Mouse (Mus musculus): Measurements from ENCODE around the gene Selenom. TPM values are rescaled to one million over a fixed set of nuclear protein-coding genes. Genes with fewer than 3 reads are reported as not detected.

Gene Selenom
- polyA plus RNA-seq, 1 experiment from 2014 or later: 129 TPM

DNA sequence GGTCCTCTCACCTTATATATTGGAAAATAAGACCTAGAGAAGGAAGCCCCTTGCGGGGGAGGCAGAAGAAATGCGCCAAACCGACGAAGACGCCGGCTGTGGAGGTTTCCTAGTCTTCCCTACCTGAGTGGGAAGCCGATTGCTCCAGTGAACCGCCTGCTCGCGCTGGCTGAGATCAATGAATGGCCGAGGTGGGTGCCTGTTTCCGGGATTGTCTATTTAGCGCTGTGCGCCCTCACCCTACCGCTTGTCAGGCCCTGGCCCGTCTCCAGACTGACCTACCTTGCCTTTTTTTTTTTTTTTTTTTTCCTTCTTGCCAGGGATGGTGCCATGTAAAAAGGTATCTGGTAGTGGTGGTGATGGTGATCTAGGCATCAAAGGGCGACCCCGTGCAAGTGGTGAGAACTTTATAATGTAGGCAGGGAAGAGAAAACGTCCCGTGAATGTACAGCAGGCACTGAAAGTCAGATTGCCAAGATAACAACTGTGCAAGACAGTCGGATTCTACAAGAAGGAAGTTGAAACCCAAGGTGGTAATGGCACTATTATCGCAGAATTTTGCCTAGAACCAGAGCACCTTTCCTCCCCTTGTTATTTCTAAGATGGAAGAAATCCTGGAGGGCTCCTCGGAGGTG lies 26.1 kb downstream of the Selenom start, which contains the start of gene Smtn:
Gene Smtn, minus strand, starts transcription at position 162 of the 635 bp plus-strand sequence.
- Histone ChIP-seq H3K9ac (no peak within 1 kb of the TSS), H3K4me3 (peak within 1 kb of the TSS; percentile 71), H3K36me3 (peaks cover 6% of the 10 kb centered on the region; the same call in 1 of the 2 replicates), H3K4me2 (peak within 1 kb of the TSS; percentile 74), H3K4me1 (replicated peaks) (peaks cover 34% of the 10 kb centered on the region), H3K27ac (ENCODE audit: poor library complexity, severe bottlenecking) (no peak within 1 kb of the TSS), H3K27me3 (replicated peaks) (no peaks in the 10 kb centered on the region), H3K9me3 (replicated peaks) (peaks cover 6% of the 10 kb centered on the region)
- WGBS: 90% methylated on average over 23 of the region's 23 CpGs
- ATAC-seq (ENCODE audit: insufficient number of reproducible peaks, low FRiP score): no peak

DNA sequence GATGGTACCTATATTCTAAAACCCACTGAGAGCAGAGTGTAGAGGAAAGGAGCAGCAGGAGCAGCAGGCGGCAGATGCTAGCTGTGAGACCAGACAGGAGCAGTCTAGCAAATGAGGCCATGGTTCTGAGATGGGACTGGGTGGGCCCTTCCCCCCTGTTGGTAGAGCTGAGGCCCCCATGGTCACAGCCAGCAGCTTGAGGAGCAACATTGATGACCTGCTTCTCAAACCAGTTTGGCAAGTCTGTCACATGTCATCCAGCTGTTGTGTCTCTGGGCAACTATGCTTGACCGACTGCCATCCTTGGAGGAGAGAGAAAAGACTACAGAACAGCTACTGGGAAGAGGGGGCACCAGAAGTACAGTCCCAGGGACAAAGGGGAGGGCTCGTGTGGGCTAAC lies 27.4 kb downstream of the Selenom start:
- ATAC-seq (ENCODE audit: insufficient number of reproducible peaks, low FRiP score): no peak
- Histone ChIP-seq H3K4me3 (no peak overlapping the region), H3K4me1 (replicated peaks) (peaks cover 32% of the 10 kb centered on the region), H3K36me3 (peaks cover 3% of the 10 kb centered on the region; the same call in 1 of the 2 replicates), H3K27me3 (replicated peaks) (no peaks in the 10 kb centered on the region), H3K4me2 (no peak overlapping the region), H3K9ac (no peak overlapping the region; the same call in 1 of the 2 replicates), H3K27ac (ENCODE audit: poor library complexity, severe bottlenecking) (no peak overlapping the region), H3K9me3 (replicated peaks) (peaks cover 6% of the 10 kb centered on the region)
- 64% methylated on average over 3 of the region's 3 CpGs for WGBS

DNA sequence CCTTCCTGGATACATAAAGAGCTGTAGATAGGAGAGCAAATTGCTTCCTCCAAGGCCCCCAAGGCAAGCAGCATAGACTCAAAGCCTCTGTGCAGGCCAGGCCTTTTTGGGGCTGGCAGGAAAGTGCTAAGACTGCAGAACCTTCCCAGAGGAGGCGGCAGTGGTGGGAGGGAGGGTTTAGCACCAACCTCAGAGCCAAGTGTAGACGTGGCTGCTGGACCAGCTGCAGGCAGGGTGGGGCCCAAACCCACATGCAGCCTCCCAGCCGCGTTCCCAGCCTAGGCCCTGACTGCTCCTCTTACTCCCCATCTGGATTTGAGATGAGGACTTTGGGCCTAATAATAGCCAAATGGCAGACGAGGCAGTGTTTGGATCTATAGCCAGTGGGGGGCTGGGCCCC lies 28.5 kb downstream of the Selenom start:
- peaks cover 6% of the 10 kb centered on the region for H3K9me3 ChIP-seq (replicated peaks)
- 24% methylated on average over 5 of the region's 5 CpGs for WGBS
- no peak overlapping the region for H3K4me2 ChIP-seq
- ATAC-seq (ENCODE audit: insufficient number of reproducible peaks, low FRiP score): no peak
- peaks cover 22% of the 10 kb centered on the region for H3K4me1 ChIP-seq (replicated peaks)
- H3K36me3 ChIP-seq: no peaks in the 10 kb centered on the region
- no peak overlapping the region for H3K27ac ChIP-seq (ENCODE audit: poor library complexity, severe bottlenecking)
- no peaks in the 10 kb centered on the region for H3K27me3 ChIP-seq (replicated peaks)
- no peak overlapping the region for H3K4me3 ChIP-seq
- 0 out of 2 replicates have a peak overlapping the region, but pooled peaks have one; percentile 4 for H3K9ac ChIP-seq

DNA sequence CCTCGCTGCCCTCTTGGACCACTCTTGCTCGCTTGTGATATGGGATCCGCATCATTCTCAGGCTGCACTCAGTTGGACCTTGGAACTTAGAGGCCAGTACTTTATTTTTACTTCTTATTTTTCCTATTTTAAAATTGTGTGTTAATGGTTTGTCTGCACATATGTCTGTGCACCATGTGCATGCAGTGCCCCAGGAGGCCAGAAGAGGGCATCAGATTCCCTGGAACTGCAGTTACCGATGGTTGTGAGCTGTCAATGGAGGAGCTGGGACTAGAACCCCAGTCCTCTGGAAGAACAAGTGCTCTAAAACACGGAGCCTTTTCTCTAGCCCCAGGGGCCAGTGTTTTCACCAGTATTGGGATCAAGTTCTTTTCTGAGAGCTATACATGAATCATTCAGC lies 29.9 kb downstream of the Selenom start:
- Histone ChIP-seq H3K27ac (ENCODE audit: poor library complexity, severe bottlenecking) (no peak overlapping the region), H3K4me2 (no peak overlapping the region), H3K9ac (no peak overlapping the region), H3K27me3 (replicated peaks) (no peaks in the 10 kb centered on the region), H3K36me3 (no peaks in the 10 kb centered on the region), H3K9me3 (replicated peaks) (peaks cover 6% of the 10 kb centered on the region), H3K4me3 (no peak overlapping the region), H3K4me1 (replicated peaks) (peaks cover 16% of the 10 kb centered on the region)
- no peak for ATAC-seq (ENCODE audit: insufficient number of reproducible peaks, low FRiP score)
- 93% methylated on average over 5 of the region's 5 CpGs for WGBS

DNA sequence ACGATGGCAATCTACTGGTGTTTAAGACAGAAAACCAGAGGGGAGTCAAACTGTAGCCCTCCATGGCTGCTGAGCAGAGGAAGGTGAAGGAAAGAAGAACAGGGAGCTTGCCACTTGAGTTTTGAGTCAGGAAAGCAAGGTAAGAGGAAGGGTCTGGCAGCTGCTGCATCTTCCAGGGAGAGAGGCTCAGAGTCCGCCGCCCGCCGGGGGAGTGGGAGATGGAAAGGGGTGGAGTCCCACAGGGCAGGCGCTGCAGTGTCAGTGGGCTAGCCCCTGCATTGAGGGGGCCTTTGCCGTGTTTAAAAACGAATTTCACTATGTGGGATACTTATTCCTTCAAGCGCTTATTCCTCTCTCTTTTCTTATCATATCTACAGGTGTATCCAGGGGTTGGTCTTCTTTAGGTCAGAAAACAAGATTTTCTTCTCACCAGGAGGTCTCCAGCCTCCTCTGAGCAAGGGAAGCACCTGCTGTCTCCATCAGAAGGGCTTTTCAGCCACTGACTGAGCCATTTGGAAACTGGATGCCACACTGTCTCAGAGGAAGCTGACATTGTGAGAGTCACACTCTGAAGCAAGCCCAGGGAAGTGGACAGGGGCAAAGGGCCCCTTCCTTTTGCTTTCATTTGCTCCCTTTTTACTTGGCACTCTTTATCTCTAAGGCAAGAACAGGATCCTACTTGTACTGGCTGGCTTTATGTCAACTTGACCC lies 31.2 kb downstream of the Selenom start:
- Histone ChIP-seq H3K9me3 (replicated peaks) (peaks cover 6% of the 10 kb centered on the region), H3K36me3 (no peaks in the 10 kb centered on the region), H3K27me3 (replicated peaks) (no peaks in the 10 kb centered on the region), H3K27ac (ENCODE audit: poor library complexity, severe bottlenecking) (peak overlapping the region; percentile 56), H3K4me3 (no peak overlapping the region), H3K9ac (no peak overlapping the region), H3K4me2 (no peak overlapping the region), H3K4me1 (replicated peaks) (peaks cover 22% of the 10 kb centered on the region)
- ATAC-seq (ENCODE audit: insufficient number of reproducible peaks, low FRiP score): peak; percentile 41; the same call in 1 of the 2 replicates
- 17% methylated on average over 9 of the region's 9 CpGs for WGBS

DNA sequence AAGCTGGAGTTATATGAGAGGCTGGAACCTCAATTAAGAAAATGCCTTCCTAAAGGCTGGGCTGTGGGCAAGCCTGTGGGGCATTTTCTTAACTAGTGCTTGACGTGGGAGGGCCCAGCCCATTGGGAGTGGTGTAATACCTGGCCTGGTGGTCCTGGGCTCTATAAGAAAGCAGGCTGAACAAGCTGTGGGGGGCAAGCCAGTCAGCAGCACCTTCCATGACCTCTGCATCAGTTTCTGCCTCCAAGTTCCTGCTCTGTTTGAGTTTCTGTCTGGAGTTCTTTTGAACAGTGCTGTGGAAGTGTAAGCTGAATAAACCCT lies 31.7 kb downstream of the Selenom start:
- Histone ChIP-seq H3K4me1 (replicated peaks) (peaks cover 22% of the 10 kb centered on the region), H3K4me3 (no peak overlapping the region), H3K9ac (no peak overlapping the region), H3K9me3 (replicated peaks) (peaks cover 6% of the 10 kb centered on the region), H3K4me2 (no peak overlapping the region), H3K27ac (ENCODE audit: poor library complexity, severe bottlenecking) (peak overlapping the region; percentile 56), H3K36me3 (no peaks in the 10 kb centered on the region), H3K27me3 (replicated peaks) (no peaks in the 10 kb centered on the region)
- WGBS: 26% methylated on average over 1 of the region's 1 CpGs
- ATAC-seq (ENCODE audit: insufficient number of reproducible peaks, low FRiP score): no peak

DNA sequence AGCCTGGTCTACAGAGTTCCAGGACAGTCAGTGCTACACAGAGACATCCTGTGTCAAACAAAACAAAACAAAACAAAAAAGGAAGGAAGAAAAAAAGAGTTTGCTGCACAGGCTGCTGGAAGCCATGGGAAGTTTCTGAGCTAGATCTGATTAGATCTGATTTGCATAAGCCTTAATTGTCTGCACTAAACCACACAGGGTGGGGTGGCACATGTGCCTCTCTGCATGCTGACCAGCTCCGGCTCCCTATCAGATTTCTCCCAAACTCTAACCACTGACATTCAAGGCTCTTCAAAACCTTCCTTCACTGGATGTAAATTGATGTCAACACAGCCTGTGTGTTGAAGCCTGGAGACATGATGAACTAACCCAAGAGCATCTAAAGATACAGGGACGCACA lies 32.6 kb downstream of the Selenom start:
- Histone ChIP-seq H3K27me3 (replicated peaks) (no peaks in the 10 kb centered on the region), H3K4me3 (no peak overlapping the region), H3K9ac (no peak overlapping the region), H3K36me3 (no peaks in the 10 kb centered on the region), H3K4me1 (replicated peaks) (peaks cover 22% of the 10 kb centered on the region), H3K9me3 (replicated peaks) (peaks cover 6% of the 10 kb centered on the region), H3K27ac (ENCODE audit: poor library complexity, severe bottlenecking) (no peak overlapping the region), H3K4me2 (no peak overlapping the region)
- no peak for ATAC-seq (ENCODE audit: insufficient number of reproducible peaks, low FRiP score)
- 71% methylated on average over 2 of the region's 2 CpGs for WGBS

DNA sequence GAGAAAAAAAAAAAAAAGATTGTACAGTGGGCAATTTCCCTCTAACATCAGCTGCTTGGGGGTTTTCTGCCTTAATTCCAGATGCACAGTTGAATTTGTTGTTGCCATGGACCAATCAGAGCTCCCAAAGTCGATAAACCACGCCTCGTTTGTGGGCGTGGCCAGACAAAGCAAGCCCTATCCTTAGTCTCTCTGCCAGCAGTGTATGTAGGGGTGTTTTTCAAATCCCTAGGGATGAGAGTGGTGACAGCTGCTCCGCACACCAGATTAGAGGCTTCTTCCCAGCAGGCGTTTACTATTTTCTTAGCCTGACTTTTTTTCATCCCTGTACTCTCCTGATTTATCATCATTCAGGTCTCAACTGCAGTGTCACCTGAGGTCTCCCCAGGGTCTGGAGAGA lies 33.5 kb downstream of the Selenom start:
- ATAC-seq (ENCODE audit: insufficient number of reproducible peaks, low FRiP score): no peak
- Histone ChIP-seq H3K4me2 (no peak overlapping the region), H3K27ac (ENCODE audit: poor library complexity, severe bottlenecking) (no peak overlapping the region), H3K36me3 (no peaks in the 10 kb centered on the region), H3K9ac (no peak overlapping the region), H3K4me1 (replicated peaks) (peaks cover 20% of the 10 kb centered on the region), H3K27me3 (replicated peaks) (no peaks in the 10 kb centered on the region), H3K4me3 (no peak overlapping the region), H3K9me3 (replicated peaks) (peaks cover 6% of the 10 kb centered on the region)
- 24% methylated on average over 6 of the region's 6 CpGs for WGBS

DNA sequence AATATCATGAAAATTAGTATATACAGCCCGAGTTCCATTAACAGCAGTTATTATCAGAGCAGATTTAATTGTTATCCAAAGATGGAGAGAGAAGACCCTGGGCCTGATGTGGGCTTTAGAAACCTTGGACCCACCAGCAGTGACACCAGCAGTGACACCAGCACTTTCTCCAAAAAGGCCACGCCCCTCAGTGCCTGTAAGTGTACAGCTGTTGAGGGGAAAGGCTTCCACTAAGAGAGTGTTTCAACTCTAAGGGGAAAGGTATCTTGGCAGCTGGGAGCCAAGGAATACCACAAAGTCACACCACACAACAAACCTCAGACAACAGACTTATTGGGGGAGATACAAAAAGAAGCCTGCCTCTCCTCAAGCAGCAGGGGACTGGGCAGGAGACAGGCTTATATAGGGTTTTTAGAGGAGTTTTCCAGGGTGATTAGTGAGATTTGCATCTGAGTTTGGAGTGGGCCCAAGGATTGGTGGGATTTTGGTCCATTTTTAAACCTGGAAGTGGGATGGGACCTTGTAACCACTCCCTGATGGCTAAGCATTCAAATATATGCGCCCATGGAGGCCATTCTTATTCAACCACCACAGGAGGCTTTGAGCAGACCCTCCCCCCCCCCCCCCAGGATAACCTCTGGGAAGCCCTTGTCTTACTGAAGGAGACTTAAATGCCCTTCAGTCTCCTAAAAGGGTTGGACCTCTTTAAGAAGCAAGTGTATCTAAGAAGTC lies 34.2 kb downstream of the Selenom start:
- H3K9me3 ChIP-seq (replicated peaks): peaks cover 6% of the 10 kb centered on the region
- peaks cover 17% of the 10 kb centered on the region for H3K4me1 ChIP-seq (replicated peaks)
- no peak overlapping the region for H3K27ac ChIP-seq (ENCODE audit: poor library complexity, severe bottlenecking)
- no peaks in the 10 kb centered on the region for H3K27me3 ChIP-seq (replicated peaks)
- no peaks in the 10 kb centered on the region for H3K36me3 ChIP-seq
- H3K9ac ChIP-seq: no peak overlapping the region
- no peak overlapping the region for H3K4me3 ChIP-seq
- no peak overlapping the region for H3K4me2 ChIP-seq
- no peak for ATAC-seq (ENCODE audit: insufficient number of reproducible peaks, low FRiP score)
- WGBS: 71% methylated on average over 3 of the region's 3 CpGs

DNA sequence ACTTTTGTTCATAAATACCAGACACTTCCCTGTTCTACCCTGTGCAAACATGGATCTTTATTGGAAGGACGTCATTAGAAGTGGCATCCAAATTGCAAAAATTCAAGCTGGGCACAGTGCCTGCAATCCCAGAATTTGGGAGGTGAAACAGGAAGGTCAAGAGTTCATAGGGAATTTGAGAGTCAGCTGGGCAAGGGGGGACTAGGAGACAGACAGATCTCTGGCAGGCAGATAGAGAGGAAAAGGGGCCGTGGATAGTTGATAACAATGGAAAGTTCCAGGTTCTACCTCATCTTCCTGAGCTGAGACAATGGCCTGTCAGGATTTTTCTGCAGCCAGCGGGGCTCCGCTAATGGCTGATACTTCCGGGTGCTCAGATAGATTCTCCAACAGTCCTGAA lies 35.3 kb downstream of the Selenom start:
- peaks cover 17% of the 10 kb centered on the region for H3K4me1 ChIP-seq (replicated peaks)
- WGBS: 58% methylated on average over 5 of the region's 5 CpGs
- no peak for ATAC-seq (ENCODE audit: insufficient number of reproducible peaks, low FRiP score)

DNA sequence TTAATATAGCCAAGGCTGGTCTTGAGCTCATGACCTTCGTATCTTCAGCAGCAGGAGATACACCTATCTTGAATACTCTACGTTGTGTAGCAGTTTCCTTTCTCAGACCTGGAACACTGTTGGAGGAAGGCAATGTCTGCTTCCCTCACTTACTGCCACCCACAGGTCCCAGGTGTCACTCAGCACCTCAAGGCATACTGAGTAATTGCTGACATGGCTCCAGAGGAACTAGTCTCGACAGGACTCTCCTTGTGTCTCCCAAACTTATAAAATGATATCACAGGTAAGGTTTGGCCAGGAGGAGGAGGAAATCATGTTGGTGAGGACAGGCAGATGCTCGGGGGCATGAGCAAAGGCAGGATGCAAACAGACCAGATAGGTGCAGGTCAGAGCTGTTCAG lies 40.5 kb downstream of the Selenom start:
- Histone ChIP-seq H3K9me3 (replicated peaks) (no peaks in the 10 kb centered on the region), H3K4me2 (no peak overlapping the region), H3K36me3 (no peaks in the 10 kb centered on the region), H3K9ac (no peak overlapping the region), H3K4me1 (replicated peaks) (peaks cover 9% of the 10 kb centered on the region), H3K27me3 (replicated peaks) (no peaks in the 10 kb centered on the region), H3K27ac (ENCODE audit: poor library complexity, severe bottlenecking) (no peak overlapping the region), H3K4me3 (no peak overlapping the region)
- 77% methylated on average over 4 of the region's 4 CpGs for WGBS
- ATAC-seq (ENCODE audit: insufficient number of reproducible peaks, low FRiP score): no peak

More for the DNA sequence above, 35.3 kb downstream of the Selenom start:
- no peak overlapping the region for H3K27ac ChIP-seq (ENCODE audit: poor library complexity, severe bottlenecking)
- H3K27me3 ChIP-seq (replicated peaks): no peaks in the 10 kb centered on the region
- no peak overlapping the region for H3K4me3 ChIP-seq
- H3K9ac ChIP-seq: no peak overlapping the region
- no peaks in the 10 kb centered on the region for H3K36me3 ChIP-seq
- H3K9me3 ChIP-seq (replicated peaks): no peaks in the 10 kb centered on the region; the same call in 1 of the 2 replicates
- no peak overlapping the region for H3K4me2 ChIP-seq

Data from heart, embryonic 12.5 days (tissue).